Mouse (Mus musculus) neural tube, embryonic 11.5 days (tissue): ENCODE measurements around the gene Ptcra. TPM values are rescaled to one million over a fixed set of nuclear protein-coding genes. Genes with fewer than 3 reads are reported as not detected.

Experiments
- ATAC-seq: fragments of 200-750 bp; cut with Nextera tagmentation; 2 replicates; pipeline ENCODE4 v1.8.0; 2017; ENCODE audit warnings: moderate number of reproducible peaks, mild to moderate bottlenecking, moderate TSS enrichment, moderate library complexity; ENCODE audit not compliant: insufficient read depth, low FRiP score, low TSS enrichment
- DNase-seq: peaks from one replicate; pipeline ENCODE4 v3.0.0-alpha.2; 2015; ENCODE audit warnings: low spot score
- H3K27ac ChIP-seq: fragments of 300-500 bp; sonication (generic); 2 replicates; pipeline ENCODE4 v1.5.1; 2014; ENCODE audit warnings: low read depth, mild to moderate bottlenecking, low read length
- H3K27me3 ChIP-seq: fragments of 300-500 bp; sonication (generic); 2 replicates; pipeline ENCODE4 v1.6.1; 2014; ENCODE audit warnings: mild to moderate bottlenecking, low read length, mixed read lengths; ENCODE audit not compliant: control insufficient read depth, insufficient read depth
- H3K36me3 ChIP-seq: fragments of 300-500 bp; sonication (generic); 2 replicates; pipeline ENCODE4 v1.6.1; 2014; ENCODE audit warnings: mild to moderate bottlenecking, low read length, moderate library complexity, mixed read lengths; ENCODE audit not compliant: control insufficient read depth, insufficient read depth
- H3K4me1 ChIP-seq: fragments of 300-500 bp; sonication (generic); 2 replicates; pipeline ENCODE4 v1.6.1; 2014; ENCODE audit warnings: low read length, mixed read lengths; ENCODE audit not compliant: control insufficient read depth, insufficient read depth
- H3K4me2 ChIP-seq: fragments of 300-500 bp; sonication (generic); 2 replicates; pipeline ENCODE4 v1.6.1; 2014; ENCODE audit warnings: low read depth, mild to moderate bottlenecking, moderate library complexity
- H3K4me3 ChIP-seq: fragments of 300-500 bp; sonication (generic); 2 replicates; pipeline ENCODE4 v1.5.1; 2014; ENCODE audit warnings: low read depth, low read length
- H3K9ac ChIP-seq: fragments of 300-500 bp; sonication (generic); 2 replicates; pipeline ENCODE4 v1.6.1; 2014; ENCODE audit warnings: mild to moderate bottlenecking, low read length
- H3K9me3 ChIP-seq: fragments of 300-500 bp; sonication (generic); 2 replicates; pipeline ENCODE4 v1.6.1; 2016; ENCODE audit warnings: low read length; ENCODE audit not compliant: control insufficient read depth
- WGBS: fragments of 180-500 bp; shearing (Covaris S2); extraction: QIAGEN DNeasy Blood & Tissue Kit; methylation state at CpG from one replicate; pipeline ENCODE4 v1.1.7; 2014; 5-methylcytosine and 5-hydroxymethylcytosine counted together
- polyA plus RNA-seq: library from polyadenylated mRNA; unstranded; fragments of >200 nt; fragmentation: Nextera tagmentation; extraction: Ambion mirVana; gene quantifications from 2 replicates; pipeline ENCODE4 v1.2.1, GENCODE M21; 2014

The Ptcra gene
- polyA plus RNA-seq, 1 experiment from 2014 or later, result 0.95 TPM

- DNase-seq (no peak), ATAC-seq (no peak)
- Histone ChIP-seq H3K9me3 (no peaks in the 10 kb centered on the region), H3K4me1 (no peaks in the 10 kb centered on the region), H3K36me3 (no peaks in the 10 kb centered on the region), H3K27ac (no peak overlapping the region), H3K9ac (no peak overlapping the region), H3K4me2 (no peak overlapping the region), H3K4me3 (no peak overlapping the region), H3K27me3 (no peaks in the 10 kb centered on the region)
- 82% methylated on average over 12 of the region's 12 CpGs for WGBS
These were observed 4.8 kb downstream of the Ptcra start for GRCm38 (mm10) chr17:46758753-46759152.

GRCm38 (mm10) chr17:46751794-46752556, 11.5 kb downstream of the Ptcra start, which contains the start of gene Cnpy3:
Gene Cnpy3 (minus strand): TSS chr17:46752214.
- WGBS, result under 1% methylated on average over 54 of the region's 58 CpGs
- Histone ChIP-seq H3K27me3 (no peaks in the 10 kb centered on the region), H3K4me1 (peaks cover 7% of the 10 kb centered on the region; the same call in 1 of the 2 replicates), H3K9me3 (no peaks in the 10 kb centered on the region), H3K4me3 (peak within 1 kb of the TSS; percentile 64), H3K9ac (peak within 1 kb of the TSS; percentile 68), H3K36me3 (peaks cover 4% of the 10 kb centered on the region), H3K4me2 (peak within 1 kb of the TSS; percentile 79), H3K27ac (peak within 1 kb of the TSS; percentile 75)
- DNase-seq, result peak; percentile 99
- ATAC-seq, result peak; percentile 98

GRCm38 (mm10) chr17:46751056-46751793, 12.3 kb downstream of the Ptcra start:
- WGBS, result 27% methylated on average over 16 of the region's 16 CpGs

GRCm38 (mm10) chr17:46750580-46750979, 12.9 kb downstream of the Ptcra start:
- no peaks in the 10 kb centered on the region for H3K9me3 ChIP-seq
- DNase-seq (no peak), ATAC-seq (no peak)
- H3K27ac ChIP-seq, result no peak overlapping the region
- H3K4me3 ChIP-seq, result peak overlapping the region; percentile 64; the same call in 1 of the 2 replicates
- 91% methylated on average over 4 of the region's 4 CpGs for WGBS
- no peak overlapping the region for H3K9ac ChIP-seq
- H3K4me1 ChIP-seq, result peaks cover 7% of the 10 kb centered on the region; the same call in 1 of the 2 replicates
- peaks cover 4% of the 10 kb centered on the region for H3K36me3 ChIP-seq
- H3K27me3 ChIP-seq, result no peaks in the 10 kb centered on the region
- peak overlapping the region; percentile 79; the same call in 1 of the 2 replicates for H3K4me2 ChIP-seq

More at GRCm38 (mm10) chr17:46751056-46751793, 12.3 kb downstream of the Ptcra start:
- Histone ChIP-seq H3K9ac (peak overlapping the region; percentile 68), H3K27ac (peak overlapping the region; percentile 75), H3K4me3 (peak overlapping the region; percentile 64), H3K4me1 (peaks cover 7% of the 10 kb centered on the region; the same call in 1 of the 2 replicates), H3K9me3 (no peaks in the 10 kb centered on the region), H3K36me3 (peaks cover 4% of the 10 kb centered on the region), H3K4me2 (peak overlapping the region; percentile 79), H3K27me3 (no peaks in the 10 kb centered on the region)
- DNase-seq (no peak), ATAC-seq (no peak)

GRCm38 (mm10) chr17:46749282-46749681, 14.2 kb downstream of the Ptcra start:
- H3K4me3 ChIP-seq, result no peak overlapping the region
- no peak overlapping the region for H3K9ac ChIP-seq
- H3K27ac ChIP-seq, result no peak overlapping the region
- DNase-seq (no peak), ATAC-seq (no peak)
- no peaks in the 10 kb centered on the region for H3K9me3 ChIP-seq
- H3K36me3 ChIP-seq, result peaks cover 4% of the 10 kb centered on the region
- no peak overlapping the region for H3K4me2 ChIP-seq
- WGBS, result 87% methylated on average over 5 of the region's 5 CpGs
- no peaks in the 10 kb centered on the region for H3K27me3 ChIP-seq
- H3K4me1 ChIP-seq, result peaks cover 7% of the 10 kb centered on the region; the same call in 1 of the 2 replicates

GRCm38 (mm10) chr17:46747806-46748205, 15.7 kb downstream of the Ptcra start:
- 98% methylated on average over 2 of the region's 2 CpGs for WGBS
- H3K4me3 ChIP-seq, result no peak overlapping the region
- H3K27ac ChIP-seq, result no peak overlapping the region
- ATAC-seq (no peak), DNase-seq (no peak)
- no peak overlapping the region for H3K9ac ChIP-seq
- no peaks in the 10 kb centered on the region for H3K27me3 ChIP-seq
- H3K4me1 ChIP-seq, result peaks cover 7% of the 10 kb centered on the region; the same call in 1 of the 2 replicates
- H3K36me3 ChIP-seq, result peaks cover 4% of the 10 kb centered on the region
- H3K9me3 ChIP-seq, result no peaks in the 10 kb centered on the region
- H3K4me2 ChIP-seq, result no peak overlapping the region

- Histone ChIP-seq H3K27ac (no peak overlapping the region), H3K9ac (no peak overlapping the region), H3K36me3 (peaks cover 4% of the 10 kb centered on the region), H3K4me2 (no peak overlapping the region), H3K27me3 (no peaks in the 10 kb centered on the region), H3K4me3 (no peak overlapping the region), H3K4me1 (peaks cover 7% of the 10 kb centered on the region; the same call in 1 of the 2 replicates), H3K9me3 (no peaks in the 10 kb centered on the region)
- no peak for DNase-seq
- WGBS, result 91% methylated on average over 8 of the region's 8 CpGs
- no peak for ATAC-seq
These were observed 16.3 kb downstream of the Ptcra start for GRCm38 (mm10) chr17:46747234-46747633.

- Histone ChIP-seq H3K27me3 (no peaks in the 10 kb centered on the region), H3K27ac (no peak overlapping the region), H3K4me1 (no peaks in the 10 kb centered on the region), H3K9me3 (no peaks in the 10 kb centered on the region), H3K4me3 (no peak overlapping the region), H3K4me2 (no peak overlapping the region), H3K9ac (no peak overlapping the region), H3K36me3 (peaks cover 4% of the 10 kb centered on the region)
- no peak for ATAC-seq
- DNase-seq, result no peak
- 85% methylated on average over 2 of the region's 2 CpGs for WGBS
These were observed 18.0 kb downstream of the Ptcra start for GRCm38 (mm10) chr17:46745506-46745905.
